Mouse (Mus musculus): Measurements from ENCODE around the gene Rhbdf2.
A peak's percentile ranks its signal among the peaks of the same experiment; 100 is the strongest.

DNA sequence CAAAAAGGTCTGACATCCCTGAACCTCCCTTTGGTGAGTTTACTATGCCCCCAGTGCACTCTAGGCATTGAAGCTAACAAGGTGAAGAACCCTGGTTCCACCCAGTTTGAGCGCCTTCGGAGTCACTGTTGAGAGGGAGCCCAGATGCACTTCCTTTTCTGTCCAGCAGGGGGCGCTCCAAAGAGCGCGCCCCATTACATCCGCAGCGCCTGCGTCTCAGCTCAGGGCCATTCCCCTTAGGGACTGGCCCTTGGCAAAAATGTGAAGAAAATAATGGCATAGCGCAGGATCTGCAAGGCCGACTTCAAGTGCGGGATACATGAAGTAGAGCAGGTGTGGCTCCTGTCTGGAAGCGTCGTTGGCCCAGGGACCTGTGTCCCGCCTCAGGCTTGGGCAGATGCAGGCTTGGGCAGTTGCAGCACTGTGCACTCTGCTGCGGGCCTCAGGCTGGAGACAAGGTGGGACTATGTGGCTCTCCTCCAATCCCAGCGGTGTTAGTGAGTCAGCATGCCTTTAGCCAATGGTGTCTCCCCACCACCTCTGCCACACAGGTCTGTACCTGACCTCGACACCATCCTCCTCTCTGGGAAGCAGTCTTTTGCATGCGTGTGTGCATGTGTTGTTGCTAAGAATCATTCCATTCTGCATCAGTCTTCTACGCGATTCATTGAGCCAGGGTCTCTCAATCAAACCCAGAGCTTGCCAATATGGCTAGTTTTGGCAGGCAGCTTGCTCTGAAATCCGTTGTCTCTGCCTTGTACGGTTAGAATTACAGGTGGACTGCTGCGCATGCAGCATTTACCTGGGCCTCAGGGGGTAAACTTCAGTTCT lies 39.8 kb downstream of the Rhbdf2 start:
- TF ChIP-seq CTCF (IDR thresholded peaks at IDR 0.05; ENCODE audit: low read depth) (peak; percentile 95), EP300 (optimal IDR thresholded peaks at IDR 0.05) (no peak)

Data from stomach, postnatal 0 days (tissue).